Mouse (Mus musculus) limb, embryonic 14.5 days (tissue): ENCODE measurements at regions not wholly inside any gene's neighbourhood (a gene's known extent, or its start where the extent isn't known, plus 50 kb on each side); places are given as distances from the start of the nearest gene placed in this dataset.
A peak's percentile ranks its signal among the peaks of the same experiment; 100 is the strongest.

Experiments
- ATAC-seq: fragments of 200-750 bp; cut with Nextera tagmentation; 2 replicates; pipeline ENCODE4 v1.8.0; 2017; ENCODE audit warnings: low read depth, moderate number of reproducible peaks, moderate TSS enrichment; ENCODE audit not compliant: low FRiP score
- DNase-seq: peaks from one replicate; pipeline ENCODE4 v3.0.0-alpha.2; 2015; ENCODE audit warnings: low spot score
- H3K27ac ChIP-seq: fragments of 300-500 bp; sonication (generic); replicated peaks from 2 replicates; pipeline ENCODE4 v1.5.1; 2014; ENCODE audit warnings: low read depth, mild to moderate bottlenecking, low read length, moderate library complexity, mixed read lengths
- H3K27me3 ChIP-seq: fragments of 300-500 bp; sonication (generic); 2 replicates; pipeline ENCODE4 v1.6.1; 2014; ENCODE audit warnings: low read length, mixed read lengths; ENCODE audit not compliant: control insufficient read depth, insufficient read depth
- H3K36me3 ChIP-seq: fragments of 300-500 bp; sonication (generic); 2 replicates; pipeline ENCODE4 v1.6.1; 2014; ENCODE audit warnings: mild to moderate bottlenecking, low read length, moderate library complexity, mixed read lengths; ENCODE audit not compliant: control insufficient read depth, insufficient read depth
- H3K4me1 ChIP-seq: fragments of 300-500 bp; sonication (generic); 2 replicates; pipeline ENCODE4 v1.6.1; 2014; ENCODE audit warnings: antibody characterized with exemption, low read length, mixed read lengths; ENCODE audit not compliant: control insufficient read depth, insufficient read depth
- H3K4me2 ChIP-seq: fragments of 300-500 bp; sonication (generic); replicated peaks from 2 replicates; pipeline ENCODE4 v1.6.1; 2014; ENCODE audit warnings: low read depth, mild to moderate bottlenecking, low read length, moderate library complexity; ENCODE audit not compliant: severe bottlenecking
- H3K4me3 ChIP-seq: fragments of 300-500 bp; sonication (generic); replicated peaks from 2 replicates; pipeline ENCODE4 v1.5.1; 2014; ENCODE audit warnings: low read length
- H3K9ac ChIP-seq: fragments of 300-500 bp; sonication (generic); 2 replicates; pipeline ENCODE4 v1.6.1; 2014; ENCODE audit warnings: mild to moderate bottlenecking, low read depth, low read length, moderate library complexity; ENCODE audit not compliant: severe bottlenecking
- H3K9me3 ChIP-seq: fragments of 300-500 bp; sonication (generic); 2 replicates; pipeline ENCODE4 v1.6.1; 2016; ENCODE audit warnings: low read length; ENCODE audit not compliant: control insufficient read depth
- POLR2A ChIP-seq: fragments of 200-500 bp; IDR thresholded peaks from 2 replicates; pipeline ENCODE4 v1.8.0; 2012; ENCODE audit warnings: inconsistent platforms, mild to moderate bottlenecking, moderate library complexity, borderline replicate concordance; ENCODE audit not compliant: insufficient read depth, insufficient read length; ENCODE audit errors: extremely low read depth
- WGBS: fragments of 180-500 bp; shearing (Covaris S2); extraction: QIAGEN DNeasy Blood & Tissue Kit; methylation state at CpG from one replicate; pipeline ENCODE4 v1.1.7; 2014; 5-methylcytosine and 5-hydroxymethylcytosine counted together

DNA sequence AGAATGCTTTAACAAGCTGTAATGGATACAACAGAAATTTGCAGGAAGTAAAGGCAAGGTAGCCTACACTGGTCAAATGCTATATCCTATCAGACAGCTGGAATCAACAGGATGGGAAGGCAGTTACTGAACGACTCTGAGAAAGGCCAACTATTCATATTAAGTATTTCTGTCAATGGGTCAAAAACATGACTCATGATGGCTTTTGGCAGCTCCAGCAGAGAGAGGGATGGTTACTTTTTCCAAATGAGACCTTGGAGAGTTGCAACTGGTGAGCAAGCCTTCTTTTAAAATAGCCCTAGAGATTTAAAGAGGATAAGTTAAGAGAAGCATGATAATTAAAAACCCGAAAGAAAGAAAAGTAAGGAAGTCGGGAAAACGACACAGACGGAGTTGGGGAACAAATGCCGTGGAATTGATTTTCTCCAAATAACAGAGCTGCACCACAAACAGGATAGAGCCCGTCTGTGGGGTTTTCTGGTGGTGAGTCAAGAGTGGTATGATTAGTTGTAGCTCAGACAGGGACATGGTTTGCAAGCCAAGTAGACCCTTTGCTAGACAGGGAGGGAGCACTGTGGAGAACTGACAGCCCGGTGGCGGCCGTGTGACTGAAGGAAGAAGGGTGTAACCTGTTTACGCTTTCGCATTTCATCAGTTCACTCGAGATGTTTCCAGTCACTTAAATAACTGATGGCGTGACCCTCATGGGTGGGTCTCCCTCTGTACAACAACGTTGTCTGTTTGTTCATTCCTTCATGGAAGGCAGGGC is 3638.1 kb upstream of the Gm7489 start:
- H3K9me3 ChIP-seq: no peaks in the 10 kb centered on the region
- DNase-seq (peak; percentile 59), ATAC-seq (no peak; the same call in 1 of the 2 replicates)
- no peak overlapping the region for H3K9ac ChIP-seq
- no peaks in the 10 kb centered on the region for H3K4me1 ChIP-seq
- H3K4me2 ChIP-seq: no peak overlapping the region
- H3K27me3 ChIP-seq: no peaks in the 10 kb centered on the region
- WGBS: 72% methylated on average over 15 of the region's 15 CpGs
- no peaks in the 10 kb centered on the region for H3K36me3 ChIP-seq
- no peak for TF ChIP-seq POLR2A
- H3K4me3 ChIP-seq: no peak overlapping the region
- H3K27ac ChIP-seq: no peak overlapping the region

DNA sequence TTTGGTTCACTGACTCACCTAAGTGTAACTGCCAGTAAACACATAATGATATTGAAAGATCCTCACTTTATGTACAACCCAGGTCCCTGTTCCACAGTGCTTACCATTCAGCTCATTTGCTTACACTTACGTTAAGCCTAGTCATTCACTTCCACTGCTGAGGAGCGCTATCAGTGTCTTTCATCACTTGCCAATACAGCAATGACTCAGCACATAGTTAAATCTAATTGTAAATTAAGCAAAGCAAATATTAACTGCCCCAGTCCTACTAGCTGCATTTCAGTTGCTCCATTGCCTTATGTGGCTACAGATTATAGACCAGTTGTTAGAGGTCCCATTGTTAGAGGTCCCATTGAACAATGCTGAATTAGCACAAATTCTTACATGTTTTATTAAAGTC is 3624.6 kb upstream of the Gm7489 start:
- Histone ChIP-seq H3K36me3 (no peaks in the 10 kb centered on the region), H3K4me1 (no peaks in the 10 kb centered on the region), H3K9me3 (no peaks in the 10 kb centered on the region), H3K27me3 (no peaks in the 10 kb centered on the region), H3K4me2 (no peak overlapping the region), H3K4me3 (no peak overlapping the region), H3K27ac (no peak overlapping the region), H3K9ac (no peak overlapping the region)
- DNase-seq (no peak), ATAC-seq (no peak)
- TF ChIP-seq POLR2A: no peak
- WGBS: 75% methylated on average over 2 of the region's 2 CpGs

DNA sequence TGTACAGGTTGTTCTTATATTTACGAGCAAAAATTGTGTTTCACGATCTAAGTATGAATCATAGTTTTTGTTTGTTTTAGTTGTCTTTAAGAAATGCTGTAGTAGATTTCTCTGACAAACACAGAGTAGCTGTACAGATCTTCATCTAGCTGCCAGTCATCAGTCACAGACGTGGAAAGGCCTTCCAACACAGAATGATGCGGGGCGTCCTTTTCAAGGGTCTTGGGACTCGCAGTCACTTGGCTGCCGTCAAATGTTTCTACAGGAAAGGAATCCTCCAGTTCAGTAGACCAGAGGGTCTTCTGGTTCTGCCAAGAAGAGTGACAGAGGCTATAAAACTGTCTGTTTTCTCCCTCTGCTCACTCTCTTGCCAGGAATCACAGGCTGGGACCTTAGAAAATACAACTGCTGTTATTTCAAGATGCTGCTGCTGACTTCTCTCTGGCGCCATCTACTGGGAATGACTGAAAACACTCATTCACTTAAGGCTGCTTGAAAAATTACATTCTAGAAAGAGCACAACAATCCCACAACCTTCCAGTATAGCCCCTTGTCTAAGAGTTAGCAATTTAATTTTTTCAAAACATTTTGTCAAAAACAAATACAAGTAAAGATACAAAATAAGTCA is 3623.3 kb upstream of the Gm7489 start:
- H3K9ac ChIP-seq: no peak overlapping the region
- no peaks in the 10 kb centered on the region for H3K4me1 ChIP-seq
- no peak for TF ChIP-seq POLR2A
- WGBS: 52% methylated on average over 8 of the region's 8 CpGs
- no peak overlapping the region for H3K27ac ChIP-seq
- no peak overlapping the region for H3K4me3 ChIP-seq
- no peaks in the 10 kb centered on the region for H3K36me3 ChIP-seq
- no peak overlapping the region for H3K4me2 ChIP-seq
- DNase-seq: peak; percentile 85
- H3K9me3 ChIP-seq: no peaks in the 10 kb centered on the region
- H3K27me3 ChIP-seq: no peaks in the 10 kb centered on the region
- ATAC-seq: peak; percentile 71; the same call in 1 of the 2 replicates

DNA sequence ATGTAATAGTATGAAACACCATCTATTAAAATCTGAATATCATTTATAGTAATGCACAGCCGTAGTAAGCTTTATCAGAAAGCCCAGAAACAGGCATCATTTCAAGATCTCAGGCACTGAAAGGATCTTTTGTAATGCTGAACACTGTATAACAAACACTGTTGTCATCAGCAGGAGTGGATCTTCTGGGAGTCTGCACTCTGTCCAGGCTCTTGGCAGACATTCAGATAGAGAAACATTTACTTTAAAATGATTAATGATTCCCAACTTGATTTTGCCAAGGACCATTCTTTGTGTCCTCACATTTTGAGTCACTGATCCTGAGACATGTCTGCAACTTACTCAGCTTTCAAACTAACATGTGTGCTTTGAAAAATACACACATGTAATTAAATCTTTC is 3617.2 kb upstream of the Gm7489 start:
- H3K27ac ChIP-seq: no peak overlapping the region
- TF ChIP-seq POLR2A: no peak
- no peak for DNase-seq
- H3K27me3 ChIP-seq: no peaks in the 10 kb centered on the region
- no peaks in the 10 kb centered on the region for H3K9me3 ChIP-seq
- WGBS: 66% methylated on average over 1 of the region's 1 CpGs
- no peak overlapping the region for H3K4me2 ChIP-seq
- H3K36me3 ChIP-seq: no peaks in the 10 kb centered on the region
- H3K9ac ChIP-seq: no peak overlapping the region
- no peak for ATAC-seq
- no peak overlapping the region for H3K4me3 ChIP-seq
- no peaks in the 10 kb centered on the region; the same call in 1 of the 2 replicates for H3K4me1 ChIP-seq

DNA sequence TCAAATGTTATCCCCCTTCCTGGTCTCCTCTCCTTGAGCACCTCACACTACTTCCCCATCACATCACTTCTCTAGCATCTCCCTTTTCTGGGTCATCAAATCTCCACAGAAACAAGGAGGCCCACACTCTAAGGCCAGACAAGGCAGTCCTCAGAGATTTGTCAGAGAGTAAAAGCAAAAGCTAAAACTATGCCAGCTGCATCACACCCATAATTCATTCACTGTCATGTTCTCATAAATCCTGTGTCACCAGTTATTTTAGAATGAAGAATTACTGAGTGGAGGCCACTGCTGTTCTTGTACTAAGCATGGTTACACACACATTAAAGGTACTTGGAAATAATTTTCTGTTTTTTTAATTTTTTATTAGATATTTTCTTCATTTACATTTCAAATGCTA is 3613.1 kb upstream of the Gm7489 start:
- Histone ChIP-seq H3K9ac (no peak overlapping the region), H3K36me3 (no peaks in the 10 kb centered on the region), H3K4me3 (no peak overlapping the region), H3K27me3 (no peaks in the 10 kb centered on the region), H3K4me1 (no peaks in the 10 kb centered on the region; the same call in 1 of the 2 replicates), H3K4me2 (no peak overlapping the region), H3K9me3 (no peaks in the 10 kb centered on the region), H3K27ac (no peak overlapping the region)
- ATAC-seq: no peak
- DNase-seq: no peak
- no peak for TF ChIP-seq POLR2A
